Mouse (Mus musculus): ENCODE measurements around the gene Chchd1. TPM values are rescaled to one million over a fixed set of nuclear protein-coding genes. Genes with fewer than 3 reads are reported as not detected.

Gene Chchd1
- polyA plus RNA-seq, 1 experiment: 294 TPM

Other genes with a start within 250 kb of the Chchd1 start
- gene Anxa7, start 222.9 kb upstream of the Chchd1 start, polyA plus RNA-seq (2012; ENCODE audit: insufficient read depth, insufficient read length, missing spikeins): 77.1 and 98.1 TPM in 2 replicates
- not detected in 2 replicates for gene Mss51, start 206.1 kb upstream of the Chchd1 start, polyA plus RNA-seq (2012; ENCODE audit: insufficient read depth, insufficient read length, missing spikeins)
- gene Ppp3cb, start 156.4 kb upstream of the Chchd1 start, polyA plus RNA-seq (2012; ENCODE audit: insufficient read depth, insufficient read length, missing spikeins): 53.9 and 58.3 TPM in 2 replicates
- 1.5 and 2.0 TPM in 2 replicates for gene Usp54, start 61.9 kb upstream of the Chchd1 start, polyA plus RNA-seq (2012; ENCODE audit: insufficient read depth, insufficient read length, missing spikeins)
- 27.3 and 47.5 TPM in 2 replicates for gene Myoz1, start 46.5 kb upstream of the Chchd1 start, polyA plus RNA-seq (2012; ENCODE audit: insufficient read depth, insufficient read length, missing spikeins)
- 0.63 and 1.8 TPM in 2 replicates for gene Synpo2l, start 34.7 kb upstream of the Chchd1 start, polyA plus RNA-seq (2012; ENCODE audit: insufficient read depth, insufficient read length, missing spikeins)
- gene Sec24c, start 28.7 kb upstream of the Chchd1 start, polyA plus RNA-seq (2012; ENCODE audit: insufficient read depth, insufficient read length, missing spikeins): 27.2 and 38.4 TPM in 2 replicates
- gene Fut11, start 8.0 kb upstream of the Chchd1 start, polyA plus RNA-seq (2012; ENCODE audit: insufficient read depth, insufficient read length, missing spikeins): 1.6 and 3.3 TPM in 2 replicates
- 22.1 and 28.2 TPM in 2 replicates for gene Zswim8, start 4.5 kb downstream of the Chchd1 start, polyA plus RNA-seq (2012; ENCODE audit: insufficient read depth, insufficient read length, missing spikeins)
- 3.9 and 4.8 TPM in 2 replicates for gene Ndst2, start 31.6 kb downstream of the Chchd1 start, polyA plus RNA-seq (2012; ENCODE audit: insufficient read depth, insufficient read length, missing spikeins)
- 9.3 and 12.8 TPM in 2 replicates for gene Camk2g, start 91.1 kb downstream of the Chchd1 start, polyA plus RNA-seq (2012; ENCODE audit: insufficient read depth, insufficient read length, missing spikeins)
- 9.6 and 11.6 TPM in 2 replicates for gene Plau, start 133.7 kb downstream of the Chchd1 start, polyA plus RNA-seq (2012; ENCODE audit: insufficient read depth, insufficient read length, missing spikeins)
- gene Vcl, start 226.4 kb downstream of the Chchd1 start, polyA plus RNA-seq (2012; ENCODE audit: insufficient read depth, insufficient read length, missing spikeins): 28.5 and 34.3 TPM in 2 replicates